ENCODE assay signal across 9 mouse cellular contexts in the genomic region with DNA sequence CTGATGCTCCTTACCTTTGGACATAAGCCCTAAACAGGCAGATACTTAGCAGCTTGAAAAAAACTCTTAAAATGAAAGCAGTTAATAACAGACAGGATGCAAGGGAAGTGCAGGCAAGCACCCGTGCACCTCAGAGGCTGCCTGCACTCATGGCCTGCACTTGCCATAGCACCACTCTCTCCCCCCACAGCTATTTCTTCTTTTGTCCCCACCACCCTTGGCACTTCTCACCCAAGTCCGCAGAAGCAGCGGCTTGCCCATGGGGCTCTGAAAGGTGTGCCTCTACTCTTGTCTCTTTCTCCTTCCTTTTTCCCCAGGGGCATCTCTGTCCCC. TPM values are rescaled to one million over a fixed set of nuclear protein-coding genes. Genes with fewer than 3 reads are reported as not detected.
DNase-seq lines count a peak whose midpoint lies in the region; ATAC-seq and TF ChIP-seq lines count a peak whose summit lies in the region.
"Had no signal": no experiment of that assay in that cellular context is flagged by ENCODE, and none has a peak within 500 bp of the region (broad histone marks: within the 10 kb centered on the region; RNA-seq: fewer than 3 reads in every experiment).

No protein-coding gene starts in this region.

- peak overlapping the region; percentile 61 for H3K4me2 ChIP-seq in heart, embryonic 15.5 days
- peak overlapping the region; percentile 53 for H3K4me2 ChIP-seq in hindbrain, postnatal 0 days (ENCODE audit: low read depth, low read length)
- H3K4me2 ChIP-seq in midbrain, embryonic 15.5 days = peak overlapping the region; percentile 60

- 0 out of 2 replicates have a peak, but pooled peaks have one; percentile 11 for ATAC-seq in heart, embryonic 15.5 days (replicated peaks; ENCODE audit: insufficient number of reproducible peaks, insufficient read depth, low FRiP score, low read depth)
- peak; percentile 38; the same call in 1 of the 2 replicates for ATAC-seq in hindbrain, postnatal 0 days
- ATAC-seq in midbrain, embryonic 15.5 days (replicated peaks) = peak; percentile 66; the same call in 1 of the 2 replicates

- peak overlapping the region; percentile 77 for H3K4me3 ChIP-seq in heart, embryonic 15.5 days
- H3K4me3 ChIP-seq in cortical plate, adult 2 months (ENCODE audit: insufficient read depth, low read length) = peak overlapping the region; percentile 32
- peak overlapping the region; percentile 44 for H3K4me3 ChIP-seq in hindbrain, postnatal 0 days (ENCODE audit: low read length)
- peak overlapping the region; percentile 60 for H3K4me3 ChIP-seq in midbrain, embryonic 15.5 days

- H3K27ac ChIP-seq in heart, embryonic 15.5 days = peak overlapping the region; percentile 86
- no peak overlapping the region for H3K27ac ChIP-seq in cortical plate, adult 2 months (ENCODE audit: insufficient read depth, low read length)
- peak overlapping the region; percentile 70 for H3K27ac ChIP-seq in hindbrain, postnatal 0 days
- H3K27ac ChIP-seq in midbrain, embryonic 15.5 days = peak overlapping the region; percentile 77; the same call in 1 of the 2 replicates

- H3K4me1 ChIP-seq in heart, embryonic 15.5 days (replicated peaks) = 0 out of 2 replicates have a peak, but pooled peaks cover 2% of the 10 kb centered on the region
- H3K4me1 ChIP-seq in cortical plate, adult 2 months (ENCODE audit: control insufficient read depth, insufficient read depth, low read length) = no peaks in the 10 kb centered on the region
- no peaks in the 10 kb centered on the region for H3K4me1 ChIP-seq in hindbrain, postnatal 0 days (ENCODE audit: insufficient read depth, low read length)
- H3K4me1 ChIP-seq in midbrain, embryonic 15.5 days = no peaks in the 10 kb centered on the region

- H3K27me3 ChIP-seq in heart, embryonic 15.5 days = no peaks in the 10 kb centered on the region
- H3K27me3 ChIP-seq in hindbrain, postnatal 0 days (ENCODE audit: insufficient read depth, low read length) = no peaks in the 10 kb centered on the region
- no peaks in the 10 kb centered on the region for H3K27me3 ChIP-seq in midbrain, embryonic 15.5 days (replicated peaks)

- H3K9ac ChIP-seq in heart, embryonic 15.5 days = peak overlapping the region; percentile 59
- H3K9ac ChIP-seq in hindbrain, postnatal 0 days (replicated peaks; ENCODE audit: low read length) = peak overlapping the region; percentile 51
- H3K9ac ChIP-seq in midbrain, embryonic 15.5 days = peak overlapping the region; percentile 59

- 24% methylated on average over 3 of the region's 3 CpGs for WGBS in heart, embryonic 15.5 days
- 31% methylated on average over 3 of the region's 3 CpGs for WGBS in hindbrain, postnatal 0 days
- WGBS in midbrain, embryonic 15.5 days = 32% methylated on average over 3 of the region's 3 CpGs

- H3K9me3 ChIP-seq in heart, embryonic 15.5 days (replicated peaks) = no peaks in the 10 kb centered on the region
- peaks cover 2% of the 10 kb centered on the region; the same call in 1 of the 2 replicates for H3K9me3 ChIP-seq in hindbrain, postnatal 0 days (ENCODE audit: low read length)
- peaks cover 4% of the 10 kb centered on the region; the same call in 1 of the 2 replicates for H3K9me3 ChIP-seq in midbrain, embryonic 15.5 days

- TF ChIP-seq POLR2A in cortical plate, adult 2 months (IDR thresholded peaks at IDR 0.05; ENCODE audit: extremely low read depth, insufficient read depth, low read length) = no peak

- H3K36me3 ChIP-seq in heart, embryonic 15.5 days = no peaks in the 10 kb centered on the region
- no peaks in the 10 kb centered on the region for H3K36me3 ChIP-seq in hindbrain, postnatal 0 days (ENCODE audit: insufficient read depth, low read length)
- H3K36me3 ChIP-seq in midbrain, embryonic 15.5 days (replicated peaks) = no peaks in the 10 kb centered on the region
- H3K36me3 ChIP-seq: G1E had no signal

- no peak for TF ChIP-seq CTCF in cortical plate, adult 2 months (IDR thresholded peaks at IDR 0.05; ENCODE audit: extremely low read depth, insufficient read depth, low read length)
- TF ChIP-seq CTCF in hindbrain, postnatal 0 days (IDR thresholded peaks at IDR 0.05; ENCODE audit: low read depth) = no peak

- DNase-seq in heart, adult 8-10 months (ENCODE audit: low spot score) = no peak
- DNase-seq in hindbrain, postnatal 0 days (ENCODE audit: low spot score) = no peak
- DNase-seq in adrenal gland, adult 8-10 months = no peak
- DNase-seq in frontal cortex, postnatal 25 days (ENCODE audit: low spot score in 2 of 2) = no peak
- DNase-seq in layer of hippocampus, postnatal 14 days (ENCODE audit: low spot score in 2 of 2) = no peak

RNA-seq across cellular contexts. Expression of gene Slc22a29, which starts 34.0 kb away (rescaled TPM):
- not detected in 2 replicates for polyA plus RNA-seq in heart, embryonic 15.5 days (2015; fragmentation: Nextera tagmentation; extraction: Ambion mirVana)
- total RNA-seq in heart, adult 8-10 months (2022) = not detected
- 0.13 and 0.15 TPM in 2 replicates for polyA plus RNA-seq in cortical plate, adult 2 months (2012; rRNA removed)
- total RNA-seq in hindbrain, postnatal 0 days (2014; rRNA removed) = not detected in 2 replicates
- not detected in 2 replicates for polyA plus RNA-seq in hindbrain, postnatal 0 days (2015; fragmentation: Nextera tagmentation; extraction: Ambion mirVana)
- polyA plus RNA-seq in midbrain, embryonic 15.5 days (2015; fragmentation: Nextera tagmentation; extraction: Ambion mirVana) = 0.06 and 0.11 TPM in 2 replicates
- under 1 TPM in 2 of 4 experiments, not detected in 2; 0.32 to 0.38 TPM for total RNA-seq in adrenal gland, adult 8-10 months (2022)
- total RNA-seq in layer of hippocampus, postnatal 14 days (2021) = not detected
- total RNA-seq: G1E had no signal
- polyA plus RNA-seq: G1E had no signal

Comparison
In these comparisons a context has a peak if more than half of its experiments do, and no peak if none do; other contexts are left out.
1. ATAC-seq: peak in every context shown above with its lines; median percentile 66 in midbrain, embryonic 15.5 days; 38 in hindbrain, postnatal 0 days; 11 in heart, embryonic 15.5 days.